ENCODE assay signal across 8 mouse cellular contexts in genomic region chr19:12004216-12005008, GRCm38 (mm10). TPM values are rescaled to one million over a fixed set of nuclear protein-coding genes. Genes with fewer than 3 reads are reported as not detected.
DNase-seq lines count a peak whose midpoint lies in the region; ATAC-seq and TF ChIP-seq lines count a peak whose summit lies in the region.

No protein-coding gene starts in this region.

- H3K9ac ChIP-seq in heart, adult 2 months (ENCODE audit: low read depth, low read length) = peak overlapping the region; percentile 11; the same call in 1 of the 2 replicates
- no peak overlapping the region for H3K9ac ChIP-seq in embryonic facial prominence, embryonic 11.5 days (replicated peaks; ENCODE audit: low read length)
- 0 out of 2 replicates have a peak overlapping the region, but pooled peaks have one; percentile 55 for H3K9ac ChIP-seq in midbrain, embryonic 11.5 days (ENCODE audit: low read length)

- no peaks in the 10 kb centered on the region for H3K9me3 ChIP-seq in E14TG2a.4 (ENCODE audit: low read length)
- H3K9me3 ChIP-seq in embryonic facial prominence, embryonic 11.5 days (replicated peaks; ENCODE audit: control insufficient read depth, low read length) = no peaks in the 10 kb centered on the region
- no peaks in the 10 kb centered on the region for H3K9me3 ChIP-seq in midbrain, embryonic 11.5 days (ENCODE audit: control insufficient read depth, low read length)

- TF ChIP-seq EP300 in heart, adult 2 months (IDR thresholded peaks at IDR 0.05; ENCODE audit: insufficient read depth, low read depth, low read length) = no peak

- no peaks in the 10 kb centered on the region for H3K79me2 ChIP-seq in heart, adult 2 months (replicated peaks; ENCODE audit: control insufficient read depth, insufficient read depth, low read length)

- peaks cover 5% of the 10 kb centered on the region for H3K4me1 ChIP-seq in heart, adult 2 months (ENCODE audit: control insufficient read depth, insufficient read depth, low read length)
- peaks cover 63% of the 10 kb centered on the region for H3K4me1 ChIP-seq in E14TG2a.4 (replicated peaks; ENCODE audit: low read depth, low read length)
- no peaks in the 10 kb centered on the region for H3K4me1 ChIP-seq in embryonic facial prominence, embryonic 11.5 days (ENCODE audit: control insufficient read depth, insufficient read depth, low read length)
- peaks cover 4% of the 10 kb centered on the region; the same call in 1 of the 2 replicates for H3K4me1 ChIP-seq in kidney, adult 2 months (ENCODE audit: control insufficient read depth, insufficient read depth, low read length)
- no peaks in the 10 kb centered on the region for H3K4me1 ChIP-seq in midbrain, embryonic 11.5 days (ENCODE audit: control insufficient read depth, insufficient read depth, low read length)

- TF ChIP-seq CTCF in heart, adult 2 months (IDR thresholded peaks at IDR 0.05) = no peak
- TF ChIP-seq CTCF in E14TG2a.4 (conservative IDR thresholded peaks at IDR 0.05; ENCODE audit: low read length) = no peak
- TF ChIP-seq CTCF in kidney, adult 2 months (conservative IDR thresholded peaks at IDR 0.05; ENCODE audit: insufficient read depth, insufficient read length, low read depth, low read length) = no peak

- H3K27ac ChIP-seq in heart, adult 2 months = peak overlapping the region; percentile 78
- H3K27ac ChIP-seq in embryonic facial prominence, embryonic 11.5 days (replicated peaks; ENCODE audit: low read depth, low read length) = no peak overlapping the region
- H3K27ac ChIP-seq in kidney, adult 2 months (ENCODE audit: insufficient read depth, low read depth, low read length) = peak overlapping the region; percentile 81
- no peak overlapping the region for H3K27ac ChIP-seq in midbrain, embryonic 11.5 days (ENCODE audit: low read depth, low read length)

- WGBS in heart, adult 2 months = 43% methylated on average over 9 of the region's 9 CpGs
- 63% methylated on average over 9 of the region's 9 CpGs for WGBS in embryonic facial prominence, embryonic 11.5 days
- 40% methylated on average over 9 of the region's 9 CpGs for WGBS in kidney, adult 2 months
- WGBS in midbrain, embryonic 11.5 days = 67% methylated on average over 9 of the region's 9 CpGs

- ATAC-seq in embryonic facial prominence, embryonic 11.5 days (replicated peaks; ENCODE audit: insufficient number of reproducible peaks, low FRiP score, low TSS enrichment, low read depth) = no peak
- ATAC-seq in midbrain, embryonic 11.5 days (ENCODE audit: low FRiP score) = no peak

- peak overlapping the region; percentile 30; the same call in 1 of the 2 replicates for H3K4me2 ChIP-seq in embryonic facial prominence, embryonic 11.5 days (ENCODE audit: low read depth, low read length)
- peak overlapping the region; percentile 55 for H3K4me2 ChIP-seq in midbrain, embryonic 11.5 days

- no peak for DNase-seq in heart, adult 2 months
- no peak for DNase-seq in heart, postnatal 36 days
- DNase-seq in embryonic facial prominence, embryonic 11.5 days (ENCODE audit: low spot score) = peak; percentile 4
- DNase-seq in kidney, adult 2 months = peak; percentile 57
- DNase-seq in midbrain, embryonic 11.5 days (ENCODE audit: low spot score, missing footprints) = peak; percentile 82
- no peak for DNase-seq in urinary bladder, postnatal 25 days (ENCODE audit: low spot score)
- no peak for DNase-seq in thymus, postnatal 14 days

- peak overlapping the region; percentile 63 for H3K4me3 ChIP-seq in heart, adult 2 months
- H3K4me3 ChIP-seq in E14TG2a.4 (replicated peaks; ENCODE audit: low read length) = peak overlapping the region; percentile 79
- peak overlapping the region; percentile 39; the same call in 1 of the 2 replicates for H3K4me3 ChIP-seq in embryonic facial prominence, embryonic 11.5 days (ENCODE audit: low read depth, low read length)
- H3K4me3 ChIP-seq in kidney, adult 2 months (ENCODE audit: insufficient read depth, low read depth, low read length) = no peak overlapping the region
- peak overlapping the region; percentile 59; the same call in 1 of the 2 replicates for H3K4me3 ChIP-seq in midbrain, embryonic 11.5 days (ENCODE audit: low read depth, low read length)

- H3K36me3 ChIP-seq in heart, adult 2 months (ENCODE audit: control insufficient read depth, insufficient read depth, low read length) = peaks cover 2% of the 10 kb centered on the region; the same call in 1 of the 2 replicates
- no peaks in the 10 kb centered on the region for H3K36me3 ChIP-seq in E14TG2a.4 (ENCODE audit: insufficient read depth, low read length)
- H3K36me3 ChIP-seq in embryonic facial prominence, embryonic 11.5 days (replicated peaks; ENCODE audit: control insufficient read depth, insufficient read depth, low read depth, low read length) = no peaks in the 10 kb centered on the region
- H3K36me3 ChIP-seq in kidney, adult 2 months (ENCODE audit: control insufficient read depth, insufficient read depth, low read length) = no peaks in the 10 kb centered on the region
- no peaks in the 10 kb centered on the region for H3K36me3 ChIP-seq in midbrain, embryonic 11.5 days (ENCODE audit: control insufficient read depth, insufficient read depth, low read length)

- intact Hi-C loops in heart, adult 2 months (cut with DNase I) = loop anchor here (10.0 kb wide), 2 partner anchors 190 to 1480 kb away; partner anchors contain the start of genes Cpsf7, Sdhaf2 and Stx3
- intact Hi-C loops in heart, postnatal 36 days (cut with DNase I) = loop anchor here (2.0 to 5.0 kb wide), 2 partner anchors 36 to 793 kb away; partner anchors contain the start of genes Lpxn and Zfp91

- TF ChIP-seq POLR2A in heart, adult 2 months (IDR thresholded peaks at IDR 0.05; ENCODE audit: insufficient read depth, low read depth, low read length) = no peak
- TF ChIP-seq POLR2A in kidney, adult 2 months (IDR thresholded peaks at IDR 0.05; ENCODE audit: low read depth, low read length) = no peak

- H3K27me3 ChIP-seq in heart, adult 2 months (ENCODE audit: control insufficient read depth, insufficient read depth, low read length) = no peaks in the 10 kb centered on the region
- H3K27me3 ChIP-seq in E14TG2a.4 (ENCODE audit: insufficient read depth, low read length) = peaks cover 2% of the 10 kb centered on the region; the same call in 1 of the 2 replicates
- H3K27me3 ChIP-seq in embryonic facial prominence, embryonic 11.5 days (ENCODE audit: control insufficient read depth, insufficient read depth, low read length) = no peaks in the 10 kb centered on the region
- H3K27me3 ChIP-seq in kidney, adult 2 months (replicated peaks; ENCODE audit: control insufficient read depth, insufficient read depth, low read length) = no peaks in the 10 kb centered on the region
- H3K27me3 ChIP-seq in midbrain, embryonic 11.5 days (ENCODE audit: control insufficient read depth, insufficient read depth, low read length) = peaks cover 4% of the 10 kb centered on the region

RNA-seq across cellular contexts. Expression of gene Olfr1423, which starts 36.7 kb away (rescaled TPM):
- total RNA-seq in heart, adult 2 months (2021) = not detected
- not detected in 2 replicates for polyA plus RNA-seq in heart, adult 2 months (2012; rRNA removed)
- not detected for total RNA-seq in heart, postnatal 36 days (2021)
- not detected in 2 replicates for polyA plus RNA-seq in embryonic facial prominence, embryonic 11.5 days (2014; fragmentation: Nextera tagmentation; extraction: Ambion mirVana)
- not detected in 2 replicates for polyA plus RNA-seq in kidney, adult 2 months (2012; rRNA removed)
- polyA plus RNA-seq in midbrain, embryonic 11.5 days (2014; fragmentation: Nextera tagmentation; extraction: Ambion mirVana) = 0.03 TPM in 1 of 2 replicates, not detected in the other

RNA-seq across cellular contexts. Expression of gene Osbp, which starts 38.7 kb away (rescaled TPM):
- 10 to 100 TPM; 81.7 to 95.1 TPM for total RNA-seq in heart, adult 2 months (2021)
- polyA plus RNA-seq in heart, adult 2 months (2012; rRNA removed) = 33.8 and 57.2 TPM in 2 replicates
- total RNA-seq in heart, postnatal 36 days (2021) = 100 to 1,000 TPM; 102 to 106 TPM
- polyA plus RNA-seq in embryonic facial prominence, embryonic 11.5 days (2014; fragmentation: Nextera tagmentation; extraction: Ambion mirVana) = 6.4 and 7.2 TPM in 2 replicates
- polyA plus RNA-seq in kidney, adult 2 months (2012; rRNA removed) = 21.7 and 24.8 TPM in 2 replicates
- polyA plus RNA-seq in midbrain, embryonic 11.5 days (2014; fragmentation: Nextera tagmentation; extraction: Ambion mirVana) = 5.3 and 6.0 TPM in 2 replicates

RNA-seq across cellular contexts. Expression of gene Olfr1424, which starts 58.1 kb away (rescaled TPM):
- total RNA-seq in heart, adult 2 months (2021) = not detected
- polyA plus RNA-seq in heart, adult 2 months (2012; rRNA removed) = not detected in 2 replicates
- not detected for total RNA-seq in heart, postnatal 36 days (2021)
- not detected in 2 replicates for polyA plus RNA-seq in embryonic facial prominence, embryonic 11.5 days (2014; fragmentation: Nextera tagmentation; extraction: Ambion mirVana)
- polyA plus RNA-seq in kidney, adult 2 months (2012; rRNA removed) = not detected in 2 replicates
- not detected in 2 replicates for polyA plus RNA-seq in midbrain, embryonic 11.5 days (2014; fragmentation: Nextera tagmentation; extraction: Ambion mirVana)

Comparison
In these comparisons a context has a peak if more than half of its experiments do, and no peak if none do; other contexts are left out.
1. DNase-seq: peak in embryonic facial prominence, embryonic 11.5 days (single experiment), kidney, adult 2 months (single experiment) and midbrain, embryonic 11.5 days (single experiment); none in heart, adult 2 months (0 of 2), heart, postnatal 36 days (0 of 2), urinary bladder, postnatal 25 days (single experiment) and thymus, postnatal 14 days (single experiment).
2. H3K27ac ChIP-seq: peak in heart, adult 2 months (single experiment) and kidney, adult 2 months (single experiment); none in embryonic facial prominence, embryonic 11.5 days (single experiment) and midbrain, embryonic 11.5 days (single experiment).